ENCODE assay signal across 15 mouse cellular contexts in the genomic region with DNA sequence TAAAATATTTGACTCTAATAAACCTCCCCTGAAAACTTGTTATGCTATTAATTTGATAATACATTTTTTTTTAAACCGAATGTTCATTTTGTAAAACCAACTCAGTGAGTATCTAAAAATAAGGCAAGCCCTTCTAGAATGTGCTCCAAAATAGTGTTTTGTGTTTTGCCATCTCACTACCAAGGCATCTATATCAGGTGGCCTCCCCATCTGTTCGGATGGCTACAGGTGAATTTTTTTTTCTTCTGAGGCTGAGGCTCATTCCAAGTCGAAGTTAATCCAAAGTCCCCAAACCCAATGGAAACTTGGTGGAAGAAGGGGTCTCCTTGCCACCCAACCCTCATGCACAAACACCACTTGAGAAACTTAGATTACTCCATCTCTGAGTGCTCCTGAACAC.
DNase-seq lines count a peak whose midpoint lies in the region; TF ChIP-seq lines count a peak whose summit lies in the region.
"Had no signal": no experiment of that assay in that cellular context is flagged by ENCODE, and none has a peak within 500 bp of the region (broad histone marks: within the 10 kb centered on the region; RNA-seq: fewer than 3 reads in every experiment).

No protein-coding gene starts in this region.

- peaks cover 8% of the 10 kb centered on the region; the same call in 1 of the 2 replicates for H3K4me1 ChIP-seq in cerebellum, adult 2 months (ENCODE audit: control insufficient read depth, insufficient read depth, low read length)
- H3K4me1 ChIP-seq: embryonic facial prominence, embryonic 12.5 days had no signal

- no peaks in the 10 kb centered on the region for H3K27me3 ChIP-seq in cerebellum, adult 2 months (ENCODE audit: control insufficient read depth, insufficient read depth, low read length)
- H3K27me3 ChIP-seq: embryonic facial prominence, embryonic 12.5 days; forebrain, embryonic 13.5 days; forebrain, embryonic 15.5 days had no signal

- TF ChIP-seq CTCF in cerebellum, adult 2 months (IDR thresholded peaks at IDR 0.05; ENCODE audit: borderline replicate concordance, insufficient read depth, low read depth, low read length), result no peak
- TF ChIP-seq CTCF in layer of hippocampus, adult 2 months (conservative IDR thresholded peaks at IDR 0.05), result no peak

- H3K4me3 ChIP-seq in cerebellum, adult 2 months (replicated peaks; ENCODE audit: insufficient read depth, low read depth, low read length), result no peak overlapping the region
- H3K4me3 ChIP-seq in layer of hippocampus, adult 2 months, result no peak overlapping the region
- H3K4me3 ChIP-seq: embryonic facial prominence, embryonic 10.5 days; embryonic facial prominence, embryonic 12.5 days; forebrain, embryonic 13.5 days; forebrain, embryonic 15.5 days had no signal

- no peak for TF ChIP-seq POLR2A in cerebellum, adult 2 months (IDR thresholded peaks at IDR 0.05; ENCODE audit: borderline replicate concordance, insufficient read depth, low read length)

- no peak overlapping the region for H3K27ac ChIP-seq in cerebellum, adult 2 months (ENCODE audit: insufficient read depth, low read length)
- H3K27ac ChIP-seq in layer of hippocampus, adult 2 months, result peak overlapping the region; percentile 68
- H3K27ac ChIP-seq: embryonic facial prominence, embryonic 10.5 days; embryonic facial prominence, embryonic 12.5 days; forebrain, embryonic 13.5 days; forebrain, embryonic 15.5 days had no signal

- DNase-seq in cerebellum, adult 2 months, result peak; percentile 27 to 70
- no peak for DNase-seq in cerebellum, adult 8-10 months
- DNase-seq in cerebellum, adult 9-11 months, result peak; percentile 25
- DNase-seq in cerebellum, postnatal 4 days (ENCODE audit: low spot score in 2 of 2), result no peak
- no peak for DNase-seq in layer of hippocampus, adult 2 months (ENCODE audit: low spot score in 2 of 2)
- DNase-seq in layer of hippocampus, postnatal 10 days (ENCODE audit: low spot score in 2 of 2), result no peak
- DNase-seq in retina, embryonic 14.5 days (ENCODE audit: low spot score), result no peak
- DNase-seq: adrenal gland, adult 2 months; adrenal gland, postnatal 10 days; adrenal gland, postnatal 25 days; forebrain, postnatal 0 days had no signal

- WGBS in cerebellum, adult 2 months, result 18% methylated on average over 3 of the region's 3 CpGs

Comparison
In these comparisons a context has a peak if more than half of its experiments do, and no peak if none do; other contexts are left out.
1. DNase-seq: peak in cerebellum, adult 2 months (2 of 2) and cerebellum, adult 9-11 months (single experiment); none in cerebellum, adult 8-10 months (single experiment), cerebellum, postnatal 4 days (0 of 2), layer of hippocampus, adult 2 months (0 of 2), layer of hippocampus, postnatal 10 days (0 of 2) and retina, embryonic 14.5 days (single experiment).